Mouse (Mus musculus) T-helper 17 cell (primary cell): Measurements from ENCODE around the gene Aldh1l1.

ENCODE experiments used
- in situ Hi-C, 2 experiments: fragments of 300-600 bp; cut with MboI, MseI; formaldehyde crosslinking; loops; 1 replicate in 1 of 2; 2 replicates in 1 of 2; pipeline ENCODE4 v1.15.1; 2025; ENCODE audit warnings: high pct_unique_total_duplicates in 2 of 2

The Aldh1l1 gene

GRCm38 (mm10) chr6:90575261-90575715 is 89.1 kb downstream of the Aldh1l1 start:
- in situ Hi-C loops = no loop called here

GRCm38 (mm10) chr6:90578174-90578573 is 91.9 kb downstream of the Aldh1l1 start:
- in situ Hi-C loops = no loop called here

GRCm38 (mm10) chr6:90582331-90582730 is 96.1 kb downstream of the Aldh1l1 start:
- in situ Hi-C loops = no loop called here

- in situ Hi-C loops = no loop called here
These were observed 101.9 kb downstream of the Aldh1l1 start for GRCm38 (mm10) chr6:90588113-90588512.

GRCm38 (mm10) chr6:90590707-90591106 is 104.5 kb downstream of the Aldh1l1 start:
- in situ Hi-C loops = no loop called here

- in situ Hi-C loops = no loop called here
These were observed 108.7 kb downstream of the Aldh1l1 start for GRCm38 (mm10) chr6:90594972-90595371.

GRCm38 (mm10) chr6:90597060-90597459 is 110.8 kb downstream of the Aldh1l1 start:
- in situ Hi-C loops = no loop called here

GRCm38 (mm10) chr6:90597592-90597991 is 111.4 kb downstream of the Aldh1l1 start:
- in situ Hi-C loops = no loop called here

GRCm38 (mm10) chr6:90598197-90598596 is 112.0 kb downstream of the Aldh1l1 start:
- in situ Hi-C loops = no loop called here

- in situ Hi-C loops = no loop called here
These were observed 114.1 kb downstream of the Aldh1l1 start for GRCm38 (mm10) chr6:90600351-90600750.

- in situ Hi-C loops = no loop called here
These were observed 115.5 kb downstream of the Aldh1l1 start for GRCm38 (mm10) chr6:90601736-90602135.

- in situ Hi-C loops = no loop called here
These were observed 116.1 kb downstream of the Aldh1l1 start for GRCm38 (mm10) chr6:90602304-90602703.

GRCm38 (mm10) chr6:90603126-90603525 is 116.9 kb downstream of the Aldh1l1 start:
- in situ Hi-C loops = no loop called here

GRCm38 (mm10) chr6:90604130-90604529 is 117.9 kb downstream of the Aldh1l1 start:
- in situ Hi-C loops = no loop called here

- in situ Hi-C loops = no loop called here
These were observed 118.5 kb downstream of the Aldh1l1 start, which contains the start of gene Slc41a3 for GRCm38 (mm10) chr6:90604533-90605297. Gene Slc41a3, plus strand, starts transcription at chr6:90604725.

- in situ Hi-C loops = no loop called here
These were observed 119.1 kb downstream of the Aldh1l1 start for GRCm38 (mm10) chr6:90605298-90605665.

- in situ Hi-C loops = no loop called here
These were observed 120.3 kb downstream of the Aldh1l1 start for GRCm38 (mm10) chr6:90606538-90606937.

GRCm38 (mm10) chr6:90607196-90607595 is 121.0 kb downstream of the Aldh1l1 start:
- in situ Hi-C loops = no loop called here

GRCm38 (mm10) chr6:90608186-90608585 is 122.0 kb downstream of the Aldh1l1 start:
- in situ Hi-C loops = no loop called here

- in situ Hi-C loops = no loop called here
These were observed 124.0 kb downstream of the Aldh1l1 start for GRCm38 (mm10) chr6:90610248-90610647.

GRCm38 (mm10) chr6:90613277-90613676 is 127.0 kb downstream of the Aldh1l1 start:
- in situ Hi-C loops = no loop called here

GRCm38 (mm10) chr6:90615362-90615761 is 129.1 kb downstream of the Aldh1l1 start:
- in situ Hi-C loops = no loop called here

GRCm38 (mm10) chr6:90615991-90616390 is 129.8 kb downstream of the Aldh1l1 start:
- in situ Hi-C loops = no loop called here
